Mouse (Mus musculus): ENCODE measurements around the gene Scamp3.

The Scamp3 gene

GRCm38 (mm10) chr3:89227307-89228179 is 50.3 kb downstream of the Scamp3 start:
- DNase-seq (ENCODE audit: low spot score), result peak; percentile 84

GRCm38 (mm10) chr3:89228180-89228549 is 50.9 kb downstream of the Scamp3 start:
- DNase-seq (ENCODE audit: low spot score), result peak; percentile 78

- DNase-seq (ENCODE audit: low spot score), result no peak
These were observed 51.6 kb downstream of the Scamp3 start, which contains the start of gene Muc1 for GRCm38 (mm10) chr3:89228836-89229235. Gene Muc1 (plus strand): TSS chr3:89229057.

- DNase-seq (ENCODE audit: low spot score), result no peak
These were observed 52.0 kb downstream of the Scamp3 start for GRCm38 (mm10) chr3:89229276-89229675.

- no peak for DNase-seq (ENCODE audit: low spot score)
These were observed 53.3 kb downstream of the Scamp3 start for GRCm38 (mm10) chr3:89230561-89230960.

- DNase-seq (ENCODE audit: low spot score), result no peak
These were observed 54.1 kb downstream of the Scamp3 start for GRCm38 (mm10) chr3:89231345-89231744.

GRCm38 (mm10) chr3:89231772-89232275 is 54.6 kb downstream of the Scamp3 start:
- no peak for DNase-seq (ENCODE audit: low spot score)

Data from T-cell, adult 2 months (primary cell).